Mouse (Mus musculus) frontal cortex, postnatal 25 days (tissue): ENCODE data around the gene Nwd1.

Experiments
- DNase-seq, 2 experiments: peaks; one replicate each; pipeline ENCODE4 v3.0.0; 2022; ENCODE audit warnings: low spot score in 2 of 2

The Nwd1 gene

DNA sequence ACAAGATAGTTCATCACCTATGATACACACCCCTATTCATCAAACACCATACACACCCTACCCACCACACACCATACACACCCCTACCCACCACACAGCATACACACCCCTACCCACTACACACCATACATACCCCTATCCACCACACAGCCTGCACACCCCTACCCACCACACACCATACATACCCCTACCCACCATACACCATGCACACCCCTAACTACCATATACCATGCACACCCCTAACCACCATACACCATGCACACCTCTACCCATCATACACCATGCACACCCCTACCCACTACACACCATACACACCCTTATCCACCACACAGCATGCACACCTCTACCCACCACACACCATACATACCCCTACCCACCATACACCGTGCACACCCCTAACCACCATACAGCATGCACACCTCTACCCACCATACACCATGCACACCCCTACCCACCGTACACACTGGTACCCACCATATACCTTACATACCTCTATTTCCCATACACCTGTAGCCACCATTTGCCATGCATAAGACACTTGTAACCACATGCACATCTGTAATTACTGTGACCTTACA, 51.9 kb downstream of the Nwd1 start:
- no peak for DNase-seq

DNA sequence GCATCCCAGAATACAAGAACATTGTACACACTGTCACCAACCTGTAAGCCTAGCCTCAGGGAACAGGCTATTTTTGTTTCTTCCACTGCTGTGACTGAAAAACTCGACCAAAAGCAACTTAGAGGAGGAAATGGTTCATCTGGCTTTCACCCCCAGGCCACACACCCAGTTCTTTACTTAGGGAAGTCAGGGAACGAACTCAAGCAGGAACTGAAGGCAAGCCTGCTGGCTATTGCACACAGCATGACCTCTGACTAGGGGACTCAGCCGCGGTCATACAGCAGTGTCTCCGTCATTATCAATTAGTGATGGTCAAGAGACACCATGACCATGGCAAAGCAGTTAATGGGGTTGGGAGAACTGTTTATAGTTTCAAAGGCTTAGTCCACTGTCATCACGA, 66.1 kb downstream of the Nwd1 start:
- no peak for DNase-seq

DNA sequence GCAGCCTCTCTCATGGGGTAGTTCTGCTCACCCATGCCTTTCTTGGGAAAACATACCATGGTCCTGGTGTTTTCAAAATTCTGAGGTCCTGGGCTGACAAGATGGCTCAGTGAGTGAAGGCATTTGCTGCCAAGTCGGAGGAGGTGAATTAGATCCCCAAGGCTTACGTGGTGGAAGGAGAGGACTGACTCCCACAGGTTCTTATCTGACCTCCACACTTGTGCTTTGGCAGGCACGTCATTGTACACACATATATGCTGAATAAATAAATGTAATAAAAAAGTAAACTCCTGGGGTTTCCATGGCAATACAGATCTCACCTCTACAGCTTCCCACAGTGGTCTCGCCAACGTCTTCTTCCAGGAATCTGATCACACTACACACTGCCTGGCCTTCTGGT, 70.1 kb downstream of the Nwd1 start:
- DNase-seq = no peak

DNA sequence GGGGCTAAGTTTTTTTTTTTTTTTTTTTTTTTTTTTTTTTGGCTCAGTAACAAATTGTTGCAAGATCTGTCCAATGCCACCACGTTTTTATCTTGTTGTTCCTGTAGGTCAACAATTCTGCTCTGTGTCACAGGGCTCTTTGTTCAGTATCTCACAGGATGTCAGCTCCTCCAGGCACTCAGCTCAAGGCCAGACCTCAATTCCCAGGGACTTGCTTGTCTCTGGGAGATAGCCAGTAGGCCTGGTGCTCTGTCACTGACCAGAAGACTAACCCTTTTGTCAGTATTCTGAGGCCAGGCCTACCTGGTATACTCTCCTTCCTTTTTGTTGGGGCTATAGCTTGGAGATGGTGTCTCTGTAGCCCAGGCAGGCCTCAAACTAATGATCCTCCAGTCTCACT, 74.0 kb downstream of the Nwd1 start:
- DNase-seq = no peak

DNA sequence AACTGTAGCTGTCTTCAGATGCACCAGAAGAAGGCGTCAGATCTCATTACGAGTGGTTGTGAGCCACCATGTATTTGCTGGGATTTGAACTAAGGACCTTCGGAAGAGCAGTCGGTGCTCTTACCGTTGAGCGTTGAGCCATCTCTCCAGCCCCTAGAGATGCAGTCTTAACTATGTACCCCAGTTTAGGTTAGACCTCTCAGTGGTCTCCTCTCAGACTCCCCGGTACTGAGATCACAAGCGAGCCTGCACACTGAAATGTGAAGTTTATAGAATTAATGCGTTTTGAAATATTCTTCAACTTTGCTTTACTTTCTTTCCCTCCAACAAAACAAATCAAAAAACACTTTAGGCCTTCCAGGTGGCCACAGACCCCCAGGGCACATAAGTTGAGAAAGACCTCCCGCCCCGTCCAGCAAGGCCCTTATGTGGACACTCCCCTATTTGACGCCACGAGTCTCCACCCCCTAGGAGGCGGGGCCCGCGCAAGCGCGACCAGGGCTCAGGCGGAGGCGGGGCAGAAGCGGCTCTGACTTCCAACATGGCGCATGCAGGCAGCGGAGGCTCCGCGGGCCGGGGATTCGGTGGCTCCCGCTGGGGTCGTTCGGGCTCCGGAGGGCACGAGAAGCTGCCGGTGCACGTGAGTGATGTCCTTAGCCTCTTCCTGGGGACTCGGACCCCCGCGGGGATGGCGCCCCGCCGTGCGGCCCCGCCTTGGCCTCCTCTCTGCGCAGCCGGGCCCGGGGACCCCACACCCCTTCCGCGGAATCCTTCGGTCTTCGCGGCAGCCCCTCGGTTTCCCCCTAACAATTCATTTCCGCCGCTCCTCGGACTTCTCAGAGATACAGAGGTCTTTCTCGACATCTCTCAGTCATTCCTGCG, 76.5 kb downstream of the Nwd1 start, which contains the start of gene Sin3b:
Gene Sin3b (plus strand): TSS at position 517 of the 882 bp plus-strand sequence.
- peak; percentile 82 to 87 for DNase-seq

DNA sequence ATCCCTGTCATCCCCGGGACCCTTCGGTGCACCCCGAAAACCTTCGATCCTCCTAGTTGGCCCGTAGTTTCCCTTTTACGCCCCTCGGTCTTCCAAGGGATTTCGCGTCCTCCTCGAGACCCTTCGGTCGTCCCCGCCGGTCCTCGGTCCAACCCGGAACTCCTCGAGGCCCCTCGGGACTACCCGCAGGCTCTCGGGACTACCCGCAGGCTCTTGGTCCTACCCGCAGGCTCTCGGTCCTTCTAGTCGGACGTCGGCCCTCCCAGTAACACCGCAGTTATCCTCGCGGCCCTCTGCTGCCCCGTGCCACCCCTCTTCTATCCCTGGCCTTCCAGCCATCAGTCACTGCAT, 77.1 kb downstream of the Nwd1 start:
- peak in 1 of 2 experiments; percentile 7 for DNase-seq

DNA sequence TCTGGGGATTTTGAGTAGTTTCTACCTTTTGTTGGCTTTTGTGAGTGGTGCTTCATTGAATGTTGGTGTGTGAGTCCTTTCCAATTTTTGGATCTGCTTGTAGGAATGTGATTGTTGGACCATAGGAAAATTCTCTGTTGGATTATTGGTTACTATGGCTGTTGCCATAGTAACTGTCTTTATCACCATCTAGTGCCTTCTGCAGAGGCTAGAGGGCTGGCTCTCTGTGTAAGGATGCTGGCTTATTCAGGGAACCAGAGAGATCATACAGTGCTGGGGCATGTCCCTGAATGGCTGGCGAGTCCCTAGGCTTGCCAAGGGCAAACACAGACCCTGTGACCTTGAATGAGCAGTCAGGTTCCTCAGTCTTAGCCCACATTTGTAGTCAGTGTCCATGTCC, 82.1 kb downstream of the Nwd1 start:
- no peak for DNase-seq

DNA sequence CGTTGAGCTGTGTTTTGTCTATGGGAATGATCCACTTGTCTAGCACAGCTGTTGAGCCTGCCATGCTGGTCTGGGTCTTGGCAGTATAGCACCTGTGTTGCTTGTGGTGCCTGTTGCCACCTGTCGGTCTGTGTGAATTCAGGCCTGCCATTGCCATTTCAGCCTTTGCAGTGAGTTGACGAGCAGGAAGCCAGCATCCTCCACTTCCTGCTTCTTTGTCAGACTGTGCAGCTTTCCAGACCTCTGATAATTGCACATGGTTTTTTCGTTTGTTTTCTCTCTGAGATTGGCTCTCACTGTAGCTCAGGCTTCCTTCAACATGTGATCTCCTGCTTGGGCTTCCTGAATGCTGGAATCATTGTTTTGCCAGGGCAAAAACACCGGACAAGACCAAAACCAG, 88.5 kb downstream of the Nwd1 start:
- DNase-seq = no peak

DNA sequence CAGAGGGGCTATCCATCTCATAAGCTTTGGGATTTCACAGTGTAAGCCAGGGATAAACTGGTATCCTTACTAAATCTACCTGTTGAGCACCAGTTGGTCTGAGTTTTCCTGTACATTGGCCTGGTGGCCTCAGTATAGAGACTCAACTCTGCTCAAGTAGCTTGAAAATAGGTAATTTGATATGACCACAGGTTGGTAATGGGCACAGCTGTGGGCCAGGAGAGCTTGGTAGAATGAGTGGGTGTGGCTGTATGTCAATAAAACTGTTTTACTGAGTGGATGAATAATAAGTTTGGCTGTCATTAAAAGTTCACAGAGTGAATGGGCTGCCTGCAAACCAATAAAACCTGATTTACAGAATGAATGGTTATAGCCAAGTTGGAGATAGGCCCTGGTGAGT, 90.4 kb downstream of the Nwd1 start:
- no peak for DNase-seq

DNA sequence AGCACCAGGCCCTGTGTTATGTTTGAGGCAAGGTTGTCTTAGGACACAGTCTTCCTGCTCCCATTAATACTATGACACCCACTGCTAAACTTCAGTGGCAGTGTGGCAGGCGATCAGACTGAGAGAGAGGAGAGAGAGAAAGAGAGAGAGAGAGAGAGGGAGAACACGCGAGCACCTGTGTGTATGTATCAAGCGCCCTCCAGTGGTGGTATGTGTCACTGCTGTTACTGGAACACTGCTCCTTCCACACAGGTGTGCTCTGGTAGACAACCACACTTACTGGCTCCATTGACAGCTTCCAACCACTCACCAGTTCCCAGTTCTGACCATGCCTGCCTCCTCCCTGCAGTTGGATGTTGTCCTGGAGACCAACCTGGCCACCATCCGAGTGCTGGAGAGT, 99.5 kb downstream of the Nwd1 start:
- peak; percentile 23 to 30 for DNase-seq

DNA sequence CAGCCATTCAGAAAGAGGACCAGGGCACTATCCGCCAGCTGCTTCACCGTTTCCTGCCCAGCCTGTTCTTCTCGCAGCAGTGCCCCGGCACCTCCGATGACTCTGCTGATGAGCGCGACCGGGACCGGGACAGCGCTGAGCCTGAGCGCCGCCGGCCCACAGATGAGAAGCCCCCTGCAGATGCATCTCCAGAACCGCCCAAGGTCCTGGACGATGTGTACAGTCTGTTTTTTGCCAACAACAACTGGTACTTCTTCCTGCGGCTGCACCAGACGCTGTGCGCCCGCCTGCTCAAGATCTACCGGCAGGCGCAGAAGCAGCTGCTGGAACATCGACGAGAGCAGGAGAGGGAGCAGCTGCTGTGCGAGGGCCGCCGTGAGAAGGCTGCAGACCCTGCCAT, 103.3 kb downstream of the Nwd1 start:
- no peak for DNase-seq

DNA sequence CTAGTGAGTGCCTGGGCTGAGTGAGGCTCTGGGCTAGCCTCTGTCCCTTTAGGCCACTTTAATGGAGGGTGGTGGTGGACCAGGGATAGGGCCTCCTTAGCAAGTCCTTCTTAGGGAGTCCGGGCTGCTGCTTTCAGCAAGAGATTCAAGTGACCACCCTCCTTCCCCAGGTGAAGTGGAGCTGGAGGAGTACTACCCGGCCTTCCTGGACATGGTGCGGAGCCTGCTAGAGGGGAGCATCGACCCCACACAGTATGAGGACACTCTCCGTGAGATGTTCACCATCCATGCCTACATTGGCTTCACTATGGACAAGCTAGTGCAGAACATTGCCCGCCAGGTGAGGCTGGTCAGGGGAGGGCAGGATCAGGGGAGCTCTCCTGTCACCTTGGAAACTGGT, 103.8 kb downstream of the Nwd1 start:
- no peak for DNase-seq

DNA sequence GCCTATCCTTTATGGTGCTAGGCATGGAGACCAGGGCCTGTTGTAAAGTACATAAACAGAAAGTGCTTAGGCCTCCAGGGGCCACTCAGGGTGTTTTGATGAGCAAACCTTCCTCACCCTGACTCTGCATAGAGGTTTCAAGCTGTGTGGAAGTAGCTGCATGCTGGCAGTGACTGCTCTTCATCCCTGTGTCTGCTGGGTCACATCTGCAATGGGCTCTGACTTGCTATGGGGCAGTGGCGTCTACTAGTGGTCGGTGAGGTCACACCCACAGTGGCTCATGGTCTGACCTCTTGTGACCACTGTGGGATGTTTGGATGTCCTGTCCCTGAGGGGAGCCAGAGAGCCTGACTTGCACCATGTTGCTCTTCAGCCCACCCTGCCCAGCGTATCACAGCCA, 104.6 kb downstream of the Nwd1 start:
- DNase-seq = no peak

DNA sequence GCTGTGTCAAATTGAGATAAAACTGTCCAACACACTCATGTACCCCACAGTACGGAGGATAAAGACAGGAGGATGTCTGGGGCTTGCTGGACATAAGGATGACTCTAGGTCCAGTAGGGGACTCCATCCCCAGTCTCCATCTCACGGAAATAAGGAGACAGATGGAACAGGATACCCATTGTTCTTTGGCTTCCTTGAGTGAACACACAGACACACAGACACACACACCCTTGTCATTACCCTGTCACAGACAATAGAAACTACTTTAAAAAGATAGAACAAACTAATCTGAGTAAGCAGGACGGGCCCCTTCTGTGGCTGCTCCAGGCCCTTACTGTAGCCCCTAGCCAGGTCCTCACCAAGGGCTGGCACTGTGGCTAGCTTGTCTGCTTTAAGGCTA, 105.8 kb downstream of the Nwd1 start:
- DNase-seq = no peak

DNA sequence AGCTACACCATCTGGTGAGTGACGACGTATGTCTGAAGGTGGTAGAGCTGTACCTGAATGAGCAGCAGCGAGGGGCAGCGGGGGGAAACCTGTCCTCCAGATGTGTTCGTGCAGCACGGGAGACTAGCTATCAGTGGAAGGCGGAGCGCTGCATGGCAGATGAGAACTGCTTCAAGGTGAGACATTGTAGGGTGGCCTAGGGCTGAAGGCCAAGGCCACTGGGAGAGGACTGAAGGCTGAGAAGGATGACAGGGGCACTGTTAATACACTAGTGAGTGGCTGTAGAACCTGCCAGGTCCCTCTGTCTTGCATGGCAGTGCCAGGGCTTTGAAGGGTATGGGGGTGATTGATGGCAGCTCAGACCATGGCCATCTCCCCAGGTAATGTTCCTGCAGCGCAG, 106.7 kb downstream of the Nwd1 start:
- peak in 1 of 2 experiments; percentile 1 for DNase-seq

DNA sequence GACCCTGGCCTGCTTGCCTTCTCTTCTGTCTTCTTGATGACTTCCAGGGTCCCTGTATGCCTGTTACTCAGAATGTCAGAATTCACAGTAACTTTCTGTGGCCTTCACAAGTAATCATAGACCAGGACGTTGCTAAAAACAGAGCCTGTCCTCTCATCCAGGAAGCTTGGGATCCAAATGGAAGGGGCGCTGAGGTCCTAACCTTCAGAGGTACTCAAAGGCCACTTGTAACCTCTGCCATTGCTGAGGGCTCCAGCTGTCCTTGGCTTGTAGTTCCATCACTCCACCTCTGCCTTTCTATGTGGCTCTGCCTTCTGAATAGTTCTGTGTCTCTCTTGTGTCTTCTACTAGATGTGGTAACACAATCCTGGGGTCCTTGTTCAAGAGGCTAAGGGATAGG, 107.3 kb downstream of the Nwd1 start:
- peak in 1 of 2 experiments; percentile 1 for DNase-seq

DNA sequence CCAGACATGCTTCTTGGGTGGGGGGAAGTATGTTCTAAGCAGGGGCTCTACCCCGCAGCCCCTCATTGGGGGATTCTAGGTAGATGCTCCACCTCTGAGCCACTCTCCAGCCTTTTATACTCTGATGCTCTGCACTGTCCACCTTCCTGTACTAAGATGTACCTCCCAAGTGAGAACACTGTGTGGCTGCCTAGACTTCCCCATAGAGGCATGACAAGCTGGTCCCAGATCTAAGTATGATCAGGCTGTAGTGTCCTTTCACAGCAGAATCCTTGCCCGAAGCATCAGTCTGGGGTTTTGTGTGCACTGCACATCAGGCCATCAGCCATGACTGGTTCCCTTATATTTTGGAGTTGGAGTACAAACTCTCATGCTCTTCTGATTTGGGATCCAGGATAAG, 109.5 kb downstream of the Nwd1 start:
- DNase-seq = peak; percentile 0 to 2

DNA sequence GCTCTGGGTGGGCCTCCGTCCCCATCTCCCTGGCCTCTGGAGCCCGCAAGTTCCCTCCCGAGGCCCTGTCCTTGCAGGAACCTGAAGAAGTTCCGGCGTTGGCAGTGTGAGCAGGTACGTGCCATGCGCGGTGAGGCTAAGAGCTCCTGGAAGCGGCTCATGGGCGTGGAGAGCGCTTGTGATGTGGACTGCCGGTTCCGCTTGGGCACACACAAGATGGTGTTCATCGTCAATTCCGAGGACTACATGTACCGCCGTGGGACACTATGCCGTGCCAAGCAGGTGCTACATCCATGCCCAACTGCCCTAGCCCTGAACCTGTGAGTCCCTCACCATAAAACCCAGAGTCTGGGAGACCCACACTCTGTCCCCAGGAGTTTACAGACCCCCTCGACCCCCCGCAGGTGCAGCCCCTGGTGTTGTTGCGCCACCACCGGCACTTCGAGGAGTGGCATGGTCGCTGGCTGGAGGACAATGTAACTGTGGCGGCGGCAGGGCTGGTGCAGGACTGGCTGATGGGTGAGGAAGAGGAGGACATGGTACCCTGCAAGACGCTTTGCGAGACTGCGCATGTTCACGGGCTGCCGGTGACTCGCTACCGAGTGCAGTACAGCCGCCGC, 110.4 kb downstream of the Nwd1 start:
- DNase-seq = peak; percentile 1 to 3

DNA sequence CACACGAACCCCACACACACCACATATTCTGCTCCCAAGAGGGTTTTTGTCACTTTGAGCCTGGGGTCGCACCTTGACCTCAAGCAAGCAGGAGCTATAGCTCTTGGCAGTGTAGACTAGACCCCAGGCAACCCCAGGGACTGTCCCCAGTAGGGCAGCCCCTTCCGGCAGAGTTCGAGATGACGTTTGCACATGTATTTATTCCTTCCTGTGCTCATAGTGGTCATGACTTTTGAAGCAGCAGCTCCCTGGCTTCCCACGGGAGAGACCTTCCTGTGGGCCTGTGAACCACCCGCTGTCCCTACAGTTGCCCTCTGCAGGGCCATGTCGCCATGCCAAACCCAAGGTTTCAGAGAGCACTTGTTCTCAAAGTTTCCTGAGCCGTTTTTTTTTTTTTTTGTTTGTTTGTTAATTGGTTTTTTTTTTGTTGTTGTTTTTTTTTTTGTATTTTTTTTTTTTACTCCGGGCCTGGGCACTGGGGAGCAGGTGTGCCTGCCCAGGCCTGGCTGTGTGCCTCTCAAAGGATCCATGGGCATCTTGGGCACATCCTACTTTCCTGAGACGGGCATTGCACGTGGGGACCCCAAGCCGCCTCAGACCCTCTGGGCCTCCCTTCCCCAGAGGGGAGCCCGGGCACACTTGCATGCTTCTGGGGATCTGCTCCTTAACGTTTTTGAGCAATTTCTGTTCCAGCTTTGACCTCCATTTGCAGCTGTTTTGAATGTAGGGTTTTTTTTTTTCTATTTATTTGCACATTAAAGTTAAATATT, 111.1 kb downstream of the Nwd1 start:
- peak in 1 of 2 experiments; percentile 1 for DNase-seq

DNA sequence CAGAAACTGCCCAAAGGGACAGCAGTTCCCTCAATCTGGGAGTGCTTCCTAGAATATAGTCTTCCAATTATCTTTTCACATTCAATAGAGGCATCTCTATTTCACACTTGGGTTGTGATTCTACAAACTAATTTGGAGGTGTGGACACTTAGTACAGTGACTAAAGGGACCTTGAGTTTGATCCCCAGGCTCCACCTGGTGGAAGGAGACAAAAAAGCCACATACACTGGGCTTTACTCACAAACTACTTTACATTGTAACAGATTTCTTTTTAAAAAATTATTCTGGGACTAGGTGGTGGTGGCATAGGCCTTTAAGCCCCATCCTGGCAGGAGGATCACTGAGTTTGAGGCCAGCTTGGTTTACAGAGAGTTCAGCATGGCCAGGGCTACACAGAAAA, 111.8 kb downstream of the Nwd1 start:
- DNase-seq = no peak

DNA sequence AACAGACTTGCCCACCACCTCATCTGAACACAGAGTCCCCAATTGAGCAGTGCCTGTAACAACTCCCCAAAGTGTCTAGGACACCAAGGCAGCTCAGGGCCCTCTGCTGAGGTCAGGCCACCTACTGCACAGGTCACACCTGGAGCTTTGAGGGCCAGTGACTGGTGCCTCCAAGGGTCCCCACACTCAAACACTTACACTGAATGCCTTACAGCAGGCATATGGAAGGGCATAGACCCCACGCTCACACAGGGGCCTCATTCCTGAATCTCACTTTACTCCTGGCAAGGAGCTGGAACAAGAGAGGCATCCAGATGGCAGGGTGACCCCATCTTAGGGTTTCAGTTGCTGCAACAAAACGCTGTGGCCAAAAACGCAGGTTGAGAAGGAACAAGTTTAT, 113.7 kb downstream of the Nwd1 start:
- DNase-seq = peak in 1 of 2 experiments; percentile 3

DNA sequence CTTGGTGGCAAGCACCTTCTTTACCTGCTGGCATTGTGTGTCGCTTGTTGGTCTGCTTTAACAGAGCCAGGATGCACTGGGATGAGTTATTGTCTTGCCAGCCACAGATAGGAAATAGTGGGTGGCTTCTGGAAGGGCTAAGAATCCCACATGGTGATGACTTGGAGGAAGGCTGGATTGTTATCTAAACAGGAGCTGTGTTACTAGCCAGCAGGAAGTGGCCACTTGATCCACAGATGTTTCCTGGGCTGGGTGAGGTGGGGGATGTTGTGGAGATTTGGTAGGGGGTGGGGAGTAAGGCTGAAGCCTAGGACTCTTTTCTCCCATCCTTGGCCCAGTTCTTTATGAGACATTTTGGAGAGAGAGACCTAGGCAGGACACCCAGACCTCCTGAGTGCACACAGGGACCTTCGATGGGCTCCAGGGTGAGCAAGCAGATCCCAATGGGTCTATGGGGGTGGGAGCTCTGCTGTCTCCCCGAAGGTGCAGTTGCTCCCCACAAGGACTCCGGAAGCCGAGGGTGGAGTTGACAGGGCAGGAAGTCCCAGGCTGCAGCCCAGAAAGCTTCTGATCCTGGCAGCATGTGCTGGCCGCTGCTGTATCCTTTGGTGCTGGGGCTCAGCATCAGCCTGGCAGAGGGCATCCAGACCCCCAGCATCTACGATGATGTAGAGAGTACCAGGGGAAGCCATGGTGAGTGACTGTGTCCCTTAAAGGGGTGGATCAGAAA, 115.0 kb downstream of the Nwd1 start, which contains the start of gene F2rl3:
Gene F2rl3 (plus strand): TSS at position 559 of the 730 bp plus-strand sequence.
- DNase-seq = peak; percentile 1 to 3
